Mouse (Mus musculus): ENCODE results near the gene Mta2. TPM values are rescaled to one million over a fixed set of nuclear protein-coding genes. Genes with fewer than 3 reads are reported as not detected.

The Mta2 gene
- polyA plus RNA-seq, 1 experiment from 2014 or later, result 192 TPM

DNA sequence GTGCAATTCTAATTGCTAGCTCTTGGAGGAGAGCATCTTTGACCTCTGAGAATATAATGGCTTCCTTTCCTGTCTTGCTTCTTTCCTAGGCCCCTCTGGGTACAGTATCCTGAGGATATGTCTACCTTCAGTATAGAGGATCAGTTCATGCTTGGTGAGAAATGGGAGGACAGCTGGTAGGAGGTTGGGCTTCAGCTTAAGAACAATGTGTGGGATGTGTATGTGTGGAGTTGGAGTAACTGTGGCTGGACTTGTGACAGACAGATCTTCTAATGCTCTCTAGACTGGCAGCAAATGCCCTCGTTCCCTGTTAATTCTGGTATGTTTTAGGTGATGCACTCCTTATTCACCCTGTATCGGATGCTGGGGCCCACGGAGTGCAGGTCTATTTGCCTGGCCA lies 27.5 kb upstream of the Mta2 start:
- Histone ChIP-seq H3K27me3 (no peaks in the 10 kb centered on the region), H3K9me3 (no peaks in the 10 kb centered on the region), H3K36me3 (peaks cover 80% of the 10 kb centered on the region), H3K27ac (replicated peaks) (no peak overlapping the region), H3K9ac (replicated peaks) (no peak overlapping the region), H3K4me3 (no peak overlapping the region), H3K4me2 (replicated peaks) (no peak overlapping the region), H3K4me1 (no peaks in the 10 kb centered on the region)
- no peak for ATAC-seq (ENCODE audit: low FRiP score, low read depth)
- 98% methylated on average over 3 of the region's 3 CpGs for WGBS

DNA sequence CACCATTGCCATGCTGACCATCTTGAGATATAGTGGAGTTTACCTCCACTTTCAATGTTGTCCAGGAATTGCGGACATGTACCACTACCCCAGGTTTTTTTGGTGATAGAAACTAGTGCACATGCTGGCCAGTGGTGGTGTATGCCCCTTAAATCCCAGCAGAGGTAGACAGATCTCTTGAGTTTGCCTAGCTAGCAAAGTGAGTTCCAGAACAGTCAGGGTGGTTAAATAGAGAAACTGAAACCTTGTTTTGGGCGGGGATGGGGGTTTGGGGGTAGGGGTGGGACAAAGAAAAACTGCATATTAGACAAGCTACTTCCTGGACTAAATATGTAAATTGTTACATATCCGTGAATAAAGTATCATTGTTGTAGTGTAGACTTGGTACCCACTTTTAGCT lies 22.7 kb upstream of the Mta2 start:
- WGBS, result 93% methylated on average over 3 of the region's 3 CpGs
- peaks cover 35% of the 10 kb centered on the region for H3K36me3 ChIP-seq
- ATAC-seq (ENCODE audit: low FRiP score, low read depth), result no peak
- H3K4me1 ChIP-seq, result peaks cover 9% of the 10 kb centered on the region
- no peak overlapping the region for H3K4me2 ChIP-seq (replicated peaks)
- no peak overlapping the region for H3K4me3 ChIP-seq
- no peaks in the 10 kb centered on the region for H3K27me3 ChIP-seq
- H3K9me3 ChIP-seq, result no peaks in the 10 kb centered on the region
- no peak overlapping the region for H3K9ac ChIP-seq (replicated peaks)
- H3K27ac ChIP-seq (replicated peaks), result no peak overlapping the region

DNA sequence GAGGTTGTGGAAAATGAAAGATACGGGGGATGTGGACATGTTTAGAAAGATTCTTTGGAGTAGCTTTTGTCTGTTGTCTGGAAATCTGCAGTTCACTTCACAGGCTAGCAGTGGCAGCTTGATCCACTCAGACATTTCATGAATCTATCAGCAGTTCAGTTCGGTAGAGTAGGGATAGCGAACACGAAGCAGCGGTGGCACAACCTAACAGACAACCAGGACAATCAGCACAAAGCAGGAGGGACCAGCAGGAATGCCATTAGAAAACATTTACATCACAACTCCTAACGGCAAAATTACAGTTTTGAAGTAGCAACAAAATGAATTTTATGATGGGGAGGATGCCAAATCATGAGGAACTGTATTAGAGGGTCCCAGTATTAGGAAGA lies 22.0 kb upstream of the Mta2 start:
- Histone ChIP-seq H3K4me1 (peaks cover 9% of the 10 kb centered on the region), H3K9ac (replicated peaks) (no peak overlapping the region), H3K27me3 (no peaks in the 10 kb centered on the region), H3K4me2 (replicated peaks) (peak overlapping the region; percentile 77), H3K36me3 (peaks cover 28% of the 10 kb centered on the region), H3K27ac (replicated peaks) (peak overlapping the region; percentile 79; the same call in 1 of the 2 replicates), H3K4me3 (peak overlapping the region; percentile 86; the same call in 1 of the 2 replicates), H3K9me3 (no peaks in the 10 kb centered on the region)
- no peak for ATAC-seq (ENCODE audit: low FRiP score, low read depth)
- 75% methylated on average over 6 of the region's 6 CpGs for WGBS

- Histone ChIP-seq H3K27ac (replicated peaks) (peak within 1 kb of the TSS; percentile 79), H3K4me3 (peak within 1 kb of the TSS; percentile 86), H3K4me2 (replicated peaks) (peak within 1 kb of the TSS; percentile 77), H3K36me3 (peaks cover 25% of the 10 kb centered on the region), H3K9ac (replicated peaks) (peak within 1 kb of the TSS; percentile 84), H3K9me3 (no peaks in the 10 kb centered on the region), H3K27me3 (no peaks in the 10 kb centered on the region), H3K4me1 (peaks cover 9% of the 10 kb centered on the region)
- whole genome bisulfite sequencing, result 4% methylated on average over 42 of the region's 50 CpGs
- ATAC-seq (ENCODE audit: low FRiP score, low read depth), result peak; percentile 98
Measured at GRCm38 (mm10) chr19:8920073-8920736, 21.5 kb upstream of the Mta2 start, which contains the start of gene B3gat3. TSS of gene B3gat3 (plus strand) at chr19:8920374.

GRCm38 (mm10) chr19:8920836-8921291 lies 20.8 kb upstream of the Mta2 start:
- Histone ChIP-seq H3K9me3 (no peaks in the 10 kb centered on the region), H3K27ac (replicated peaks) (peak overlapping the region; percentile 79), H3K4me2 (replicated peaks) (peak overlapping the region; percentile 77), H3K36me3 (peaks cover 25% of the 10 kb centered on the region), H3K9ac (replicated peaks) (peak overlapping the region; percentile 84), H3K4me1 (peaks cover 9% of the 10 kb centered on the region), H3K27me3 (no peaks in the 10 kb centered on the region), H3K4me3 (peak overlapping the region; percentile 86)
- 3% methylated on average over 6 of the region's 6 CpGs for WGBS
- ATAC-seq (ENCODE audit: low FRiP score, low read depth), result peak; percentile 52; the same call in 1 of the 2 replicates

- Histone ChIP-seq H3K4me2 (replicated peaks) (peak overlapping the region; percentile 77), H3K36me3 (peaks cover 25% of the 10 kb centered on the region), H3K4me3 (0 out of 2 replicates have a peak overlapping the region, but pooled peaks have one; percentile 86), H3K4me1 (peaks cover 9% of the 10 kb centered on the region), H3K9ac (replicated peaks) (no peak overlapping the region), H3K27me3 (no peaks in the 10 kb centered on the region), H3K27ac (replicated peaks) (no peak overlapping the region), H3K9me3 (no peaks in the 10 kb centered on the region)
- ATAC-seq (ENCODE audit: low FRiP score, low read depth), result no peak
- WGBS, result 85% methylated on average over 9 of the region's 9 CpGs
Measured at GRCm38 (mm10) chr19:8921741-8922140, 19.9 kb upstream of the Mta2 start.

DNA sequence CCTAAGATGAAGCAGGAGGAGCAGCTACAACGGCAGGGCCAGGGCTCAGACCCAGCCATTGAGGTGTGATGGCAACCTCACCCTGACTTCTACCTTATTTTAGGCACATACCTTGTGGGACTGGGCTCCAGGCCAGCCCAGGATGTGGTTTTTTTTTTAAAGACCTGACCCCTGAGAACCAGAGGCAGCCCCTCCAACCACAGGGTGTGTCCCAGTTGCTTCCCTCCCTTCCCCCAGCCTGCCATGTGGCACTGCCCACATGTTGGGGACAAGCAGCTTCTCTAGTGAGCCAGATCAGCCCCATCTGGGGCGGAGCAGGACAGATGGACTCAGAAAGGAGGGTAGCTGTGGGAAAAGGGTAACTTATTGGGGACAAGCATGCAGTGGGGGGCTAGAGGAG lies 14.9 kb upstream of the Mta2 start:
- Histone ChIP-seq H3K4me1 (peaks cover 21% of the 10 kb centered on the region), H3K36me3 (peaks cover 32% of the 10 kb centered on the region)
- 94% methylated on average over 2 of the region's 2 CpGs for WGBS

GRCm38 (mm10) chr19:8927891-8928525 lies 13.7 kb upstream of the Mta2 start:
- peaks cover 19% of the 10 kb centered on the region for H3K4me1 ChIP-seq
- 0 out of 2 replicates have a peak overlapping the region, but pooled peaks have one; percentile 46 for H3K27ac ChIP-seq (replicated peaks)
- H3K36me3 ChIP-seq, result peaks cover 31% of the 10 kb centered on the region
- H3K9ac ChIP-seq (replicated peaks), result 0 out of 2 replicates have a peak overlapping the region, but pooled peaks have one; percentile 20
- H3K4me2 ChIP-seq (replicated peaks), result no peak overlapping the region
- no peaks in the 10 kb centered on the region for H3K9me3 ChIP-seq
- no peak overlapping the region for H3K4me3 ChIP-seq
- 90% methylated on average over 12 of the region's 12 CpGs for WGBS
- no peak for ATAC-seq (ENCODE audit: low FRiP score, low read depth)
- peaks cover 16% of the 10 kb centered on the region for H3K27me3 ChIP-seq

More for the DNA sequence above, 14.9 kb upstream of the Mta2 start:
- no peak overlapping the region for H3K4me3 ChIP-seq
- H3K27ac ChIP-seq (replicated peaks), result no peak overlapping the region
- ATAC-seq (ENCODE audit: low FRiP score, low read depth), result no peak
- peaks cover 16% of the 10 kb centered on the region for H3K27me3 ChIP-seq
- H3K9me3 ChIP-seq, result no peaks in the 10 kb centered on the region
- no peak overlapping the region for H3K4me2 ChIP-seq (replicated peaks)
- H3K9ac ChIP-seq (replicated peaks), result no peak overlapping the region

DNA sequence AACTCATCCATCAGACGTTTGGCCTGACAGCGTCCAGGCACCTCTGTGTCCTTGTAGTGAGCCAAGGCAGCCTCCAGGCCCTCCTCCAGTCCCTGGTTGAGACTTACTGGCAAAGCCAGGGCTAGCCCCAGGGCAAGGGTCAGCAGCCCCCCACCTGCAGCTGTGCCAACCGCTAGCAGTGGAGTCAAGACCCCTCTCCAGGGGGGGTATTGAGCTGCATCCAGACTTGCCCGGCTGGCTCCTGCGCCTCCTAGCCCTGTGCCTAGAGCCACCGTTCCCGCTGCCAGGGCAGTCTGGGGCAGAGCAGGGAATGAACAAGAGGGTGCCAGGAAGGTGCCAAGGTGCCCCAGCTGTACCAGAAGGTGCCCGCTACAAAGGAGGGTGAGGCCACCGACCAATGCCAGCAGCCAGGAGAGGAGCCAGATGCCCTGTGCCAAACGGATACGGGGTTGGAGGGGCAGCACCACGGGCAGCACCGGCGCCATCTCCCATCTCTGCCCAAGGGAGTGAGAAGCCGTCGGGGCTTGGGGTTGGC lies 12.9 kb upstream of the Mta2 start:
- Histone ChIP-seq H3K4me3 (peak overlapping the region; percentile 57), H3K4me1 (peaks cover 19% of the 10 kb centered on the region), H3K36me3 (peaks cover 32% of the 10 kb centered on the region), H3K27me3 (peaks cover 16% of the 10 kb centered on the region), H3K9ac (replicated peaks) (peak overlapping the region; percentile 71), H3K4me2 (replicated peaks) (peak overlapping the region; percentile 77), H3K27ac (replicated peaks) (peak overlapping the region; percentile 46), H3K9me3 (no peaks in the 10 kb centered on the region)
- peak; percentile 13; the same call in 1 of the 2 replicates for ATAC-seq (ENCODE audit: low FRiP score, low read depth)
- 15% methylated on average over 16 of the region's 16 CpGs for WGBS

DNA sequence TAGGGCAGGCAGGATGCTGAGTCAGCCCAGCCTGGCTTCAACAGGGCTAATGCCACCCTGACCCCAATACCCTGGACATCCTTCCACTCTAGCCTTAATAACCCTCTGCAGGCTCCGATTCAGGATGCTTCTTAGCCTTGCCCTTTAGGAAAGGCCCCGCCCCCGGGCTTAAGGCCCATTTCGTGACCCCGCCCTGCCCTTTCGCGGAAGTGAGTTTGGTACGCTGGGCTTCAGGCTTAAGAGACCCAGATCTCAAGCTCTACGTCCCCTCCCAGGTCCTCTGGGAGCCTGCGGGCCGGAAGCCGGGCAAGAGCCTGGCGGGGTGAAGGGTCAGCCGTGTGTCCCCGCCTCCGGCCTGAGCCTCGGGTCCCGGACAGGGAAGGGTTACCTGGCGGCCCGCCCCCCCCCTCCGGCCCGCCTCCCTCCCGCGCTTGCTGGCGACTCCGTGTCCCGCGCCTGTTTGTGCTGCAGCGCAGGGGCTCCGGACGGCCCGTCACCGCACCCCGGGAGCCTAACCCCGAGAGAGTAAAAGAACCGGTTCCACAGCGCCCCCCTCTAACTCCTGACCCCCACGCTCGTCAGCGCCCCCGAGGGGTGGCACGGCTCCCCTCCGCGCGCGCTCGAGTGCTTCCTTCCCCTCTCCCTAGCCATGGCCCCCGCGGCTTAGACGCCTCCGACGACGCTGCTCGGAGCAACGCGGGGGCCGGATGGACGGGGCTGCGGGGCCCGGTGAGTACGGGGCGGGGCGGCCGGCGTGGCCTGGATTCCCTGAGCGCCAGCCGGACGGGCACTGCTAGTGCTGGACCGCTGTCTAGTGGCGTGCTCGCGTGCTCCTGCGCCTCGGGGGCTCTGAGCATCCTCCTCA lies 12.2 kb upstream of the Mta2 start, which contains the start of the genes Rom1 and Eml3:
TSS of gene Rom1 (minus strand) at position 133 of the 865 bp plus-strand sequence.
TSS of gene Eml3 (plus strand) at position 329 of the 865 bp plus-strand sequence.
- H3K4me2 ChIP-seq (replicated peaks), result peak within 1 kb of the TSS; percentile 77
- ATAC-seq (ENCODE audit: low FRiP score, low read depth), result peak; percentile 73
- H3K4me1 ChIP-seq, result peaks cover 19% of the 10 kb centered on the region
- peaks cover 16% of the 10 kb centered on the region for H3K27me3 ChIP-seq
- peak within 1 kb of the TSS; percentile 46 for H3K27ac ChIP-seq (replicated peaks)
- H3K36me3 ChIP-seq, result peaks cover 37% of the 10 kb centered on the region
- H3K9ac ChIP-seq (replicated peaks), result peak within 1 kb of the TSS; percentile 71
- peak within 1 kb of the TSS; percentile 57 for H3K4me3 ChIP-seq
- WGBS, result under 1% methylated on average over 73 of the region's 74 CpGs
- no peaks in the 10 kb centered on the region for H3K9me3 ChIP-seq

DNA sequence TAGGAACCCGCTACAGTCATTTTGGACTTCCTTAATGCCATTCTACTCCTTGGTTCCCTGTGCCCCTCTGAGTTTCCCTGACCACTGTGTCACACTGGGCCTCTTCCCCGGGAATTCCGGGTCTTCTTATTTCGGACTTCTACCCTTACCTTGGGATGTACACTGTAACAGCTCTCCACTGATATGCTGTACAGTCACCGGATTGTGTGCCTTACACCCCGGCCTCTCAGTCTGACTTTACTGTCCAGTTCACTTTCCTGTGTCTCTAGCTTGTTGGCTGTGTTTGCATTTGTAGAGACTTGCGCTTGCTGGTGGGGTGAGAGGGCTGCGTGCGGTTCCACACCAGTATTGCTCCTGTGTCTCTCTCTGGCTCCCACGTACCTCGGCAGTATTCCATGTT lies 11.6 kb upstream of the Mta2 start:
- peak overlapping the region; percentile 71 for H3K9ac ChIP-seq (replicated peaks)
- H3K4me2 ChIP-seq (replicated peaks), result peak overlapping the region; percentile 77
- no peak overlapping the region for H3K27ac ChIP-seq (replicated peaks)
- H3K36me3 ChIP-seq, result peaks cover 36% of the 10 kb centered on the region
- H3K9me3 ChIP-seq, result no peaks in the 10 kb centered on the region
- H3K4me3 ChIP-seq, result peak overlapping the region; percentile 57
- 20% methylated on average over 11 of the region's 11 CpGs for WGBS
- no peak for ATAC-seq (ENCODE audit: low FRiP score, low read depth)
- peaks cover 16% of the 10 kb centered on the region for H3K27me3 ChIP-seq
- peaks cover 19% of the 10 kb centered on the region for H3K4me1 ChIP-seq
